ENCODE assay signal across 8 mouse cellular contexts in the genomic region with DNA sequence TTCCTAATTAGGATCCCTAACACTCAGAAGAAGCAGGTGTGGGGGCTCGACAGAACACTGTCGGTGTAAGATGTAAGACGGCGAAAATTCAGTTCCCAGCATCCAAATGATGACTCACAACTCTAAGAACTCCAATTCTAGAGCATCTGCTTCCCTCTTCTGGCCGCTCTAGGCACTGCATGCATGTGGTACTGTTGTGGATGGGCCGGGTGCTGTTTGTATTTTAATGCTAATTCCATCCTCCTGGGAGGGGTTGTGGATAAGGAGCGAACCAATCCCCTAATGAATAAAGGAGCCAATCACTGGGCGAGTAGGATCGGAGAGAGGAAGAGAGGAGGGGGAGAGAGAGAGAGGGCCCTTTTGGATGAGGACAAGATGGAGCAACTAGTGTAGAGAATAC. TPM values are rescaled to one million over a fixed set of nuclear protein-coding genes. Genes with fewer than 3 reads are reported as not detected.
A peak's percentile ranks its signal among the peaks of the same experiment; 100 is the strongest.
DNase-seq lines count a peak whose midpoint lies in the region; ATAC-seq and TF ChIP-seq lines count a peak whose summit lies in the region.

No protein-coding gene starts in this region.

- no peaks in the 10 kb centered on the region for H3K79me2 ChIP-seq in MEL (ENCODE audit: control insufficient read depth, insufficient read depth, low read length, poor library complexity)

- H3K9ac ChIP-seq in MEL (ENCODE audit: control insufficient read depth, low read depth, low read length, poor library complexity, severe bottlenecking) = no peak overlapping the region
- no peak overlapping the region for H3K9ac ChIP-seq in liver, postnatal 0 days (replicated peaks)
- H3K9ac ChIP-seq in hindbrain, embryonic 12.5 days = no peak overlapping the region

- no peak overlapping the region for H3K4me2 ChIP-seq in liver, postnatal 0 days (ENCODE audit: low read depth, low read length)
- H3K4me2 ChIP-seq in hindbrain, embryonic 12.5 days (replicated peaks) = no peak overlapping the region

- H3K36me3 ChIP-seq in MEL (ENCODE audit: control insufficient read depth in 1 of 2, insufficient read depth in 2 of 2, low read length in 2 of 2) = no peaks in the 10 kb centered on the region
- H3K36me3 ChIP-seq in liver, postnatal 0 days (replicated peaks; ENCODE audit: insufficient read depth, low read length) = no peaks in the 10 kb centered on the region
- no peaks in the 10 kb centered on the region for H3K36me3 ChIP-seq in hindbrain, embryonic 12.5 days

- no peak for TF ChIP-seq POLR2A in MEL (IDR thresholded peaks at IDR 0.05; ENCODE audit: control insufficient read depth in 1 of 2, insufficient read depth in 1 of 2, low read depth in 1 of 2, low read length in 2 of 2, poor library complexity in 1 of 2)

- ATAC-seq in liver, postnatal 0 days = no peak
- ATAC-seq in hindbrain, embryonic 12.5 days (ENCODE audit: low FRiP score) = no peak

- H3K27me3 ChIP-seq in MEL (ENCODE audit: control insufficient read depth in 1 of 2, insufficient read depth in 2 of 2, low read length in 2 of 2) = peaks cover 2 to 5% of the 10 kb centered on the region in 2 experiments
- H3K27me3 ChIP-seq in liver, postnatal 0 days (ENCODE audit: insufficient read depth, low read length) = no peaks in the 10 kb centered on the region
- H3K27me3 ChIP-seq in hindbrain, embryonic 12.5 days = no peaks in the 10 kb centered on the region; the same call in 1 of the 2 replicates

- H3K27ac ChIP-seq in MEL (ENCODE audit: control insufficient read depth, low read depth, low read length) = no peak overlapping the region
- H3K27ac ChIP-seq in liver, postnatal 0 days (ENCODE audit: low read depth) = no peak overlapping the region
- no peak overlapping the region for H3K27ac ChIP-seq in hindbrain, embryonic 12.5 days

- H3K4me3 ChIP-seq in MEL (ENCODE audit: control insufficient read depth in 1 of 2, insufficient read depth in 1 of 2, low read depth in 2 of 2, low read length in 2 of 2) = no peak overlapping the region
- no peak overlapping the region for H3K4me3 ChIP-seq in liver, postnatal 0 days (ENCODE audit: low read depth, low read length)
- no peak overlapping the region for H3K4me3 ChIP-seq in hindbrain, embryonic 12.5 days

- H3K4me1 ChIP-seq in MEL (ENCODE audit: control insufficient read depth in 1 of 2, insufficient read depth in 2 of 2, low read length in 2 of 2) = no peaks in the 10 kb centered on the region
- no peaks in the 10 kb centered on the region for H3K4me1 ChIP-seq in liver, postnatal 0 days (ENCODE audit: insufficient read depth)
- H3K4me1 ChIP-seq in hindbrain, embryonic 12.5 days = no peaks in the 10 kb centered on the region

- intact Hi-C loops in heart, postnatal 14 days (cut with DNase I) = no loop called here
- intact Hi-C loops in heart, postnatal 25 days (cut with DNase I) = no loop called here

- no peak for TF ChIP-seq EP300 in MEL (IDR thresholded peaks at IDR 0.05; ENCODE audit: low read depth in 1 of 2, low read length in 2 of 2)
- no peak for TF ChIP-seq EP300 in liver, postnatal 0 days (IDR thresholded peaks at IDR 0.05; ENCODE audit: low read depth)

- WGBS in liver, postnatal 0 days (ENCODE audit: insufficient replicate concordance) = 57% methylated on average over 9 of the region's 9 CpGs
- 42% methylated on average over 9 of the region's 9 CpGs for WGBS in hindbrain, embryonic 12.5 days

- peak; percentile 53 to 74 (median 65) for TF ChIP-seq CTCF in MEL (IDR thresholded peaks at IDR 0.05 in 2 of 3, conservative IDR thresholded peaks at IDR 0.05 in 1 of 3; ENCODE audit: control insufficient read depth in 1 of 3, insufficient read depth in 1 of 3, low read depth in 2 of 3, low read length in 3 of 3, poor library complexity in 1 of 3, severe bottlenecking in 1 of 3)
- peak; percentile 65 for TF ChIP-seq CTCF in liver, postnatal 0 days (IDR thresholded peaks at IDR 0.05; ENCODE audit: low read depth)

- no peaks in the 10 kb centered on the region for H3K9me3 ChIP-seq in MEL (replicated peaks; ENCODE audit: insufficient read depth, low read length)
- no peaks in the 10 kb centered on the region for H3K9me3 ChIP-seq in liver, postnatal 0 days (ENCODE audit: low read length)
- H3K9me3 ChIP-seq in hindbrain, embryonic 12.5 days (replicated peaks) = no peaks in the 10 kb centered on the region

- peak; percentile 10 to 27 for DNase-seq in heart, postnatal 14 days
- DNase-seq in heart, postnatal 25 days (ENCODE audit: low spot score) = no peak
- DNase-seq in 3T3-L1 (ENCODE audit: low read depth, low spot score) (peak; percentile 45), MEL (ENCODE audit: low read depth, low spot score) (peak; percentile 67)
- peak; percentile 33 for DNase-seq in liver, postnatal 0 days
- DNase-seq in right cerebral cortex, postnatal 14 days = no peak
- DNase-seq in right cerebral cortex, adult 18-20 months = no peak

- peak; percentile 74 for TF ChIP-seq RAD21 in MEL (IDR thresholded peaks at IDR 0.05; ENCODE audit: low read depth, low read length)

TF ChIP-seq in MEL, 35 proteins besides CTCF, POLR2A, EP300 and RAD21:
- peak; percentile 76 for TF ChIP-seq SMC3 (IDR thresholded peaks at IDR 0.05; ENCODE audit: low read depth, low read length)
- no peak for TF ChIP-seq CHD2 (IDR thresholded peaks at IDR 0.05; ENCODE audit: low read length)
- peak; percentile 73 for TF ChIP-seq ZC3H11A (IDR thresholded peaks at IDR 0.05; ENCODE audit: low read depth, low read length)

RNA-seq across cellular contexts. Expression of a gene that starts 8.6 kb away (rescaled TPM):
- not detected for total RNA-seq in heart, postnatal 14 days (2021)
- total RNA-seq in heart, postnatal 25 days (2021) = not detected
- not detected in 2 replicates for total RNA-seq in MEL (2012; rRNA removed)
- under 1 TPM in 1 of 2 experiments, not detected in 1; 0.03 TPM for polyA plus RNA-seq in MEL (2012; ENCODE audit: insufficient read depth in 1 of 2, insufficient read length in 2 of 2, low read depth in 1 of 2, low replicate concordance in 2 of 2, missing spikeins in 1 of 2)
- not detected in 2 replicates for polyA plus RNA-seq in liver, postnatal 0 days (2015; fragmentation: Nextera tagmentation; extraction: Ambion mirVana)
- polyA plus RNA-seq in hindbrain, embryonic 12.5 days (2016; fragmentation: Nextera tagmentation; extraction: Ambion mirVana) = 0.52 and 0.59 TPM in 2 replicates

RNA-seq across cellular contexts. Expression of a gene that starts 9.1 kb away (rescaled TPM):
- total RNA-seq in heart, postnatal 14 days (2021) = 10 to 100 TPM; 14.0 to 17.3 TPM
- total RNA-seq in heart, postnatal 25 days (2021) = 10 to 100 TPM; 17.1 to 18.8 TPM
- total RNA-seq in MEL (2012; rRNA removed) = 5.6 and 5.7 TPM in 2 replicates
- 1 to 10 TPM in 1 of 2 experiments, not detected in 1; 9.3 TPM for polyA plus RNA-seq in MEL (2012; ENCODE audit: insufficient read depth in 1 of 2, insufficient read length in 2 of 2, low read depth in 1 of 2, low replicate concordance in 2 of 2, missing spikeins in 1 of 2)
- 1.2 and 1.9 TPM in 2 replicates for polyA plus RNA-seq in liver, postnatal 0 days (2015; fragmentation: Nextera tagmentation; extraction: Ambion mirVana)
- 23.4 and 24.1 TPM in 2 replicates for polyA plus RNA-seq in hindbrain, embryonic 12.5 days (2016; fragmentation: Nextera tagmentation; extraction: Ambion mirVana)

RNA-seq across cellular contexts. Expression of a gene that starts 44.2 kb away (rescaled TPM):
- total RNA-seq in heart, postnatal 14 days (2021) = 10 to 100 TPM in 1 of 2 experiments, 1 to 10 TPM in 1; 9.9 to 10.3 TPM
- 10 to 100 TPM; 10.3 to 11.3 TPM for total RNA-seq in heart, postnatal 25 days (2021)
- total RNA-seq in MEL (2012; rRNA removed) = 71.9 and 90.1 TPM in 2 replicates
- 10 to 100 TPM in 1 of 2 experiments, not detected in 1; 92.8 TPM for polyA plus RNA-seq in MEL (2012; ENCODE audit: insufficient read depth in 1 of 2, insufficient read length in 2 of 2, low read depth in 1 of 2, low replicate concordance in 2 of 2, missing spikeins in 1 of 2)
- polyA plus RNA-seq in liver, postnatal 0 days (2015; fragmentation: Nextera tagmentation; extraction: Ambion mirVana) = 6.5 and 7.1 TPM in 2 replicates
- polyA plus RNA-seq in hindbrain, embryonic 12.5 days (2016; fragmentation: Nextera tagmentation; extraction: Ambion mirVana) = 23.5 and 25.4 TPM in 2 replicates

Comparison
In these comparisons a context has a peak if more than half of its experiments do, and no peak if none do; other contexts are left out.
1. DNase-seq: peak in heart, postnatal 14 days (2 of 2), 3T3-L1 (single experiment), MEL (single experiment) and liver, postnatal 0 days (single experiment); none in heart, postnatal 25 days (single experiment), right cerebral cortex, postnatal 14 days (single experiment) and right cerebral cortex, adult 18-20 months (single experiment).